Mouse (Mus musculus) small intestine, adult 2 months (tissue): ENCODE measurements around the gene Pi4ka.

ENCODE experiments used
- CTCF ChIP-seq: fragments of 200-500 bp; IDR thresholded peaks from 2 replicates; pipeline ENCODE4 v1.5.1; 2012; ENCODE audit warnings: low read depth, mild to moderate bottlenecking, control low read depth, inconsistent platforms, low read length, moderate library complexity, mixed read lengths; ENCODE audit not compliant: insufficient replicate concordance, insufficient read length; ENCODE audit errors: extremely low read depth
- POLR2A ChIP-seq: fragments of 200-500 bp; IDR thresholded peaks from 2 replicates; pipeline ENCODE4 v1.6.1; 2012; ENCODE audit warnings: low read depth, mild to moderate bottlenecking, control low read depth, inconsistent platforms, low read length, moderate library complexity

GRCm38 (mm10) chr16:17300818-17301217 lies 105.3 kb downstream of the Pi4ka start:
- no peak for TF ChIP-seq CTCF
- no peak for TF ChIP-seq POLR2A
